Mouse (Mus musculus) lung, postnatal 25 days (tissue): Measurements from ENCODE around the gene Cracr2a.

Experiments used
- DNase-seq: peaks from one replicate; pipeline ENCODE4 v3.0.0; 2022; ENCODE audit warnings: low spot score

Gene Cracr2a

GRCm38 (mm10) chr6:127692298-127692697 lies 131.2 kb downstream of the Cracr2a start:
- DNase-seq, result no peak

GRCm38 (mm10) chr6:127693681-127694080 lies 132.5 kb downstream of the Cracr2a start:
- no peak for DNase-seq

- no peak for DNase-seq
Measured at GRCm38 (mm10) chr6:127701036-127701783, 140.1 kb downstream of the Cracr2a start.

GRCm38 (mm10) chr6:127708218-127708628 lies 147.1 kb downstream of the Cracr2a start:
- no peak for DNase-seq

GRCm38 (mm10) chr6:127714906-127715305 lies 153.8 kb downstream of the Cracr2a start:
- no peak for DNase-seq

GRCm38 (mm10) chr6:127715428-127715827 lies 154.3 kb downstream of the Cracr2a start:
- DNase-seq, result no peak

- DNase-seq, result no peak
Measured at GRCm38 (mm10) chr6:127717239-127718137, 156.3 kb downstream of the Cracr2a start.

- DNase-seq, result no peak
Measured at GRCm38 (mm10) chr6:127719875-127720274, 158.7 kb downstream of the Cracr2a start.

- DNase-seq, result no peak
Measured at GRCm38 (mm10) chr6:127723126-127723525, 162.0 kb downstream of the Cracr2a start.
